ENCODE assay signal across 8 mouse cellular contexts in the genomic region with DNA sequence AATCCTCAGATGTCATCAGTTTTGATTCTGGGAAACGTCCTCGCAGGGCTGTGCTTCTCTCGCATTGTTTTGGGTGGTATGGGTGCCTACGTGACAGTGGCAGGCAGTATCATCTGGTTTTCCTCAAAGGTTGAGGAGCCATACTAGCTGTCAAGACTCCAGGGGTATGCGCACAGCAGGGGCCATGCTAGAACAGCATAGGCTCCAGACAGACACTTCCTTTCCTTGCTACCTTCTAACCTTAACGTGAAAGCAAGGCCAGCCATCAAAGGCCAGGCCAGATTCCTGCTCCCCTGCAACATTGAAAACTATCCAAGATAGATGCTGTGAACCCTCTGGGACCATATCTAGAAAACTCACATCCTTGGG. TPM values are rescaled to one million over a fixed set of nuclear protein-coding genes. Genes with fewer than 3 reads are reported as not detected.
DNase-seq lines count a peak whose midpoint lies in the region; ATAC-seq and TF ChIP-seq lines count a peak whose summit lies in the region.

No protein-coding gene starts in this region.

- intact Hi-C loops in heart, postnatal 25 days (cut with DNase I): no loop called here

- 0 out of 2 replicates have a peak, but pooled peaks have one; percentile 3 for ATAC-seq in heart, embryonic 16.5 days (replicated peaks; ENCODE audit: extremely low read depth, insufficient read depth, low FRiP score)
- ATAC-seq in forebrain, embryonic 15.5 days (replicated peaks): peak; percentile 33
- no peak for ATAC-seq in liver, postnatal 0 days

- H3K4me1 ChIP-seq in heart, embryonic 16.5 days (ENCODE audit: control insufficient read depth, insufficient read depth, low read length): peaks cover 30% of the 10 kb centered on the region
- peaks cover 3 to 16% of the 10 kb centered on the region in 2 experiments; a peak in 3 of 4 replicates for H3K4me1 ChIP-seq in ES-E14 (ENCODE audit: control insufficient read depth in 2 of 2, insufficient read depth in 2 of 2, low read length in 2 of 2, poor library complexity in 1 of 2)
- H3K4me1 ChIP-seq in forebrain, embryonic 15.5 days: peaks cover 18% of the 10 kb centered on the region
- peaks cover 15% of the 10 kb centered on the region for H3K4me1 ChIP-seq in liver, postnatal 0 days (ENCODE audit: insufficient read depth)

- in situ Hi-C loops in ES-E14 (cut with MboI; ENCODE audit: low sequenced_read_pairs in 2 of 2, unreplicated experiment in 2 of 2): no loop called here

- TF ChIP-seq EP300 in liver, postnatal 0 days (IDR thresholded peaks at IDR 0.05; ENCODE audit: low read depth): no peak

- no peak for DNase-seq in heart, postnatal 25 days (ENCODE audit: low spot score)
- DNase-seq in ES-E14 (ENCODE audit: low read depth, low spot score): no peak
- no peak for DNase-seq in liver, postnatal 0 days
- DNase-seq in Muller cell, postnatal 12 days (ENCODE audit: inconsistent ontology term): no peak
- no peak for DNase-seq in layer of hippocampus, postnatal 36 days
- no peak for DNase-seq in gastrocnemius, postnatal 4 days (ENCODE audit: low spot score in 2 of 2)

- no peak for TF ChIP-seq CTCF in liver, postnatal 0 days (IDR thresholded peaks at IDR 0.05; ENCODE audit: low read depth)

- no peaks in the 10 kb centered on the region for H3K9me3 ChIP-seq in heart, embryonic 16.5 days (replicated peaks; ENCODE audit: control insufficient read depth, low read length)
- no peaks in the 10 kb centered on the region for H3K9me3 ChIP-seq in ES-E14 (ENCODE audit: control insufficient read depth, insufficient read depth, low read depth, low read length)
- no peaks in the 10 kb centered on the region for H3K9me3 ChIP-seq in forebrain, embryonic 15.5 days
- no peaks in the 10 kb centered on the region for H3K9me3 ChIP-seq in liver, postnatal 0 days (ENCODE audit: low read length)

- WGBS in heart, embryonic 16.5 days: 3% methylated on average over 6 of the region's 6 CpGs
- WGBS in forebrain, embryonic 15.5 days: 6% methylated on average over 6 of the region's 6 CpGs
- WGBS in liver, postnatal 0 days (ENCODE audit: insufficient replicate concordance): 16% methylated on average over 6 of the region's 6 CpGs

- H3K9ac ChIP-seq in heart, embryonic 16.5 days (ENCODE audit: low read length): peak overlapping the region; percentile 72
- no peak overlapping the region for H3K9ac ChIP-seq in ES-E14 (ENCODE audit: insufficient read depth, low read depth, low read length, poor library complexity, severe bottlenecking)
- peak overlapping the region; percentile 96 for H3K9ac ChIP-seq in forebrain, embryonic 15.5 days (replicated peaks)
- H3K9ac ChIP-seq in liver, postnatal 0 days (replicated peaks): peak overlapping the region; percentile 54; the same call in 1 of the 2 replicates

- no peaks in the 10 kb centered on the region for H3K27me3 ChIP-seq in heart, embryonic 16.5 days (ENCODE audit: control insufficient read depth, insufficient read depth, low read length)
- H3K27me3 ChIP-seq in forebrain, embryonic 15.5 days: no peaks in the 10 kb centered on the region
- H3K27me3 ChIP-seq in liver, postnatal 0 days (ENCODE audit: insufficient read depth, low read length): peaks cover 30% of the 10 kb centered on the region

- H3K27ac ChIP-seq in heart, embryonic 16.5 days (ENCODE audit: low read length): peak overlapping the region; percentile 58
- no peak overlapping the region for H3K27ac ChIP-seq in ES-E14 (ENCODE audit: insufficient read depth, low read depth, low read length, poor library complexity, severe bottlenecking)
- H3K27ac ChIP-seq in forebrain, embryonic 15.5 days (replicated peaks): peak overlapping the region; percentile 91
- H3K27ac ChIP-seq in liver, postnatal 0 days (ENCODE audit: low read depth): no peak overlapping the region; the same call in 1 of the 2 replicates

- H3K4me3 ChIP-seq in heart, embryonic 16.5 days (ENCODE audit: low read length): peak overlapping the region; percentile 60
- H3K4me3 ChIP-seq in ES-E14 (ENCODE audit: insufficient read depth in 1 of 2, low read depth in 1 of 2, low read length in 2 of 2, poor library complexity in 1 of 2, severe bottlenecking in 1 of 2): peak overlapping the region; percentile 85 to 93; a peak in 3 of 4 replicates
- H3K4me3 ChIP-seq in forebrain, embryonic 15.5 days: peak overlapping the region; percentile 85
- peak overlapping the region; percentile 58 for H3K4me3 ChIP-seq in liver, postnatal 0 days (ENCODE audit: low read depth, low read length)

- H3K4me2 ChIP-seq in heart, embryonic 16.5 days (ENCODE audit: low read depth, low read length): peak overlapping the region; percentile 84
- peak overlapping the region; percentile 90 for H3K4me2 ChIP-seq in forebrain, embryonic 15.5 days (replicated peaks)
- H3K4me2 ChIP-seq in liver, postnatal 0 days (ENCODE audit: low read depth, low read length): peak overlapping the region; percentile 96

- no peaks in the 10 kb centered on the region for H3K36me3 ChIP-seq in heart, embryonic 16.5 days (ENCODE audit: control insufficient read depth, insufficient read depth)
- H3K36me3 ChIP-seq in ES-E14 (ENCODE audit: control insufficient read depth, insufficient read depth, low read length, poor library complexity, severe bottlenecking): no peaks in the 10 kb centered on the region
- no peaks in the 10 kb centered on the region for H3K36me3 ChIP-seq in forebrain, embryonic 15.5 days
- H3K36me3 ChIP-seq in liver, postnatal 0 days (replicated peaks; ENCODE audit: insufficient read depth, low read length): no peaks in the 10 kb centered on the region

TF ChIP-seq in ES-E14, 5 proteins besides CTCF, POLR2A, EP300 and RAD21:
- TF ChIP-seq CHD2 (IDR thresholded peaks at IDR 0.05; ENCODE audit: low read depth, low read length) (no peak), ZC3H11A (IDR thresholded peaks at IDR 0.05; ENCODE audit: borderline replicate concordance, low read depth, low read length) (no peak), ZNF384 (IDR thresholded peaks at IDR 0.05; ENCODE audit: low read depth, low read length) (no peak), MAFK (IDR thresholded peaks at IDR 0.05; ENCODE audit: insufficient read depth, low read depth, low read length) (no peak), HCFC1 (IDR thresholded peaks at IDR 0.05; ENCODE audit: borderline replicate concordance, insufficient read depth, low read length) (no peak)

RNA-seq across cellular contexts. Expression of a gene that starts 8.8 kb away (rescaled TPM):
- polyA plus RNA-seq in heart, embryonic 16.5 days (2015; fragmentation: Nextera tagmentation; extraction: Ambion mirVana): 36.0 and 43.3 TPM in 2 replicates
- total RNA-seq in heart, postnatal 25 days (2021): 1 to 10 TPM; 4.4 to 5.7 TPM
- 21.9 and 28.1 TPM in 2 replicates for total RNA-seq in ES-E14 (2012; rRNA removed)
- polyA plus RNA-seq in forebrain, embryonic 15.5 days (2015; fragmentation: Nextera tagmentation; extraction: Ambion mirVana): 59.0 and 63.2 TPM in 2 replicates
- 30.0 and 30.6 TPM in 2 replicates for polyA plus RNA-seq in liver, postnatal 0 days (2015; fragmentation: Nextera tagmentation; extraction: Ambion mirVana)
- total RNA-seq in layer of hippocampus, postnatal 36 days (2021): 10 to 100 TPM; 11.4 to 13.1 TPM
- total RNA-seq in gastrocnemius, postnatal 4 days (2021): 10 to 100 TPM; 23.7 to 27.2 TPM

RNA-seq across cellular contexts. Expression of a gene that starts 21.2 kb away (rescaled TPM):
- 4.0 and 5.4 TPM in 2 replicates for polyA plus RNA-seq in heart, embryonic 16.5 days (2015; fragmentation: Nextera tagmentation; extraction: Ambion mirVana)
- total RNA-seq in heart, postnatal 25 days (2021): 10 to 100 TPM; 22.4 to 34.7 TPM
- total RNA-seq in ES-E14 (2012; rRNA removed): 54.1 and 129 TPM in 2 replicates
- 8.3 and 9.1 TPM in 2 replicates for polyA plus RNA-seq in forebrain, embryonic 15.5 days (2015; fragmentation: Nextera tagmentation; extraction: Ambion mirVana)
- 0.14 and 0.22 TPM in 2 replicates for polyA plus RNA-seq in liver, postnatal 0 days (2015; fragmentation: Nextera tagmentation; extraction: Ambion mirVana)
- 10 to 100 TPM; 43.8 to 45.6 TPM for total RNA-seq in layer of hippocampus, postnatal 36 days (2021)
- 10 to 100 TPM; 60.4 to 60.8 TPM for total RNA-seq in gastrocnemius, postnatal 4 days (2021)

RNA-seq across cellular contexts. Expression of a gene that starts 25.5 kb away (rescaled TPM):
- polyA plus RNA-seq in heart, embryonic 16.5 days (2015; fragmentation: Nextera tagmentation; extraction: Ambion mirVana): 26.0 and 26.1 TPM in 2 replicates
- total RNA-seq in heart, postnatal 25 days (2021): 10 to 100 TPM; 21.0 to 21.9 TPM
- total RNA-seq in ES-E14 (2012; rRNA removed): 13.4 and 15.2 TPM in 2 replicates
- 46.1 and 48.1 TPM in 2 replicates for polyA plus RNA-seq in forebrain, embryonic 15.5 days (2015; fragmentation: Nextera tagmentation; extraction: Ambion mirVana)
- polyA plus RNA-seq in liver, postnatal 0 days (2015; fragmentation: Nextera tagmentation; extraction: Ambion mirVana): 4.1 and 4.7 TPM in 2 replicates
- total RNA-seq in layer of hippocampus, postnatal 36 days (2021): 10 to 100 TPM; 55.4 to 56.3 TPM
- 10 to 100 TPM; 18.4 to 19.4 TPM for total RNA-seq in gastrocnemius, postnatal 4 days (2021)

RNA-seq across cellular contexts. Expression of a gene that starts 49.8 kb away (rescaled TPM):
- 38.3 and 42.6 TPM in 2 replicates for polyA plus RNA-seq in heart, embryonic 16.5 days (2015; fragmentation: Nextera tagmentation; extraction: Ambion mirVana)
- total RNA-seq in heart, postnatal 25 days (2021): 10 to 100 TPM; 23.5 to 25.1 TPM
- 56.4 and 63.4 TPM in 2 replicates for total RNA-seq in ES-E14 (2012; rRNA removed)
- 67.3 and 67.7 TPM in 2 replicates for polyA plus RNA-seq in forebrain, embryonic 15.5 days (2015; fragmentation: Nextera tagmentation; extraction: Ambion mirVana)
- polyA plus RNA-seq in liver, postnatal 0 days (2015; fragmentation: Nextera tagmentation; extraction: Ambion mirVana): 17.0 and 18.4 TPM in 2 replicates
- 10 to 100 TPM; 54.8 to 57.8 TPM for total RNA-seq in layer of hippocampus, postnatal 36 days (2021)
- total RNA-seq in gastrocnemius, postnatal 4 days (2021): 10 to 100 TPM; 44.2 to 52.2 TPM

Comparison
In these comparisons a context has a peak if more than half of its experiments do, and no peak if none do; other contexts are left out.
1. H3K27ac ChIP-seq: peak in heart, embryonic 16.5 days (single experiment) and forebrain, embryonic 15.5 days (single experiment); none in ES-E14 (single experiment) and liver, postnatal 0 days (single experiment).
2. Peak in every context shown above with its lines, with median percentiles within 50 percentile points of each other: H3K4me2 ChIP-seq and H3K4me3 ChIP-seq.